Mouse (Mus musculus) heart, embryonic 11.5 days (tissue): ENCODE measurements around the gene Psmb2. TPM values are rescaled to one million over a fixed set of nuclear protein-coding genes. Genes with fewer than 3 reads are reported as not detected.

Experiments
- ATAC-seq: fragments of 200-750 bp; cut with Nextera tagmentation; replicated peaks from 2 replicates; pipeline ENCODE4 v1.8.0; 2017; ENCODE audit warnings: moderate library complexity; ENCODE audit not compliant: insufficient number of reproducible peaks, low FRiP score, low TSS enrichment
- H3K27ac ChIP-seq: fragments of 300-500 bp; sonication (generic); 2 replicates; pipeline ENCODE4 v1.5.1; 2014; ENCODE audit warnings: mild to moderate bottlenecking, low read depth, low read length
- H3K27me3 ChIP-seq: fragments of 300-500 bp; sonication (generic); 2 replicates; pipeline ENCODE4 v1.6.1; 2014; ENCODE audit warnings: mild to moderate bottlenecking, low read length, mixed read lengths; ENCODE audit not compliant: control insufficient read depth, insufficient read depth
- H3K36me3 ChIP-seq: fragments of 300-500 bp; sonication (generic); 2 replicates; pipeline ENCODE4 v1.6.1; 2014; ENCODE audit warnings: mild to moderate bottlenecking, low read length, moderate library complexity, mixed read lengths; ENCODE audit not compliant: control insufficient read depth, insufficient read depth
- H3K4me1 ChIP-seq: fragments of 300-500 bp; sonication (generic); 2 replicates; pipeline ENCODE4 v1.6.1; 2014; ENCODE audit warnings: low read length; ENCODE audit not compliant: control insufficient read depth, insufficient read depth
- H3K4me2 ChIP-seq: fragments of 300-500 bp; sonication (generic); 2 replicates; pipeline ENCODE4 v1.6.1; 2014; ENCODE audit warnings: mild to moderate bottlenecking, moderate library complexity
- H3K4me3 ChIP-seq: fragments of 300-500 bp; sonication (generic); 2 replicates; pipeline ENCODE4 v1.5.1; 2014; ENCODE audit warnings: low read depth, low read length
- H3K9ac ChIP-seq: fragments of 300-500 bp; sonication (generic); 2 replicates; pipeline ENCODE4 v1.6.1; 2014; ENCODE audit warnings: mild to moderate bottlenecking, low read depth, low read length, moderate library complexity
- H3K9me3 ChIP-seq: fragments of 300-500 bp; sonication (generic); replicated peaks from 2 replicates; pipeline ENCODE4 v1.6.1; 2016; ENCODE audit warnings: low read length; ENCODE audit not compliant: control insufficient read depth
- WGBS: fragments of 180-500 bp; shearing (Covaris S2); extraction: QIAGEN DNeasy Blood & Tissue Kit; methylation state at CpG from one replicate; pipeline ENCODE4 v1.1.7; 2014; ENCODE audit not compliant: insufficient replicate concordance; 5-methylcytosine and 5-hydroxymethylcytosine counted together
- polyA plus RNA-seq: library from polyadenylated mRNA; unstranded; fragments of >200 nt; fragmentation: Nextera tagmentation; extraction: Ambion mirVana; gene quantifications from 2 replicates; pipeline ENCODE4 v1.2.1, GENCODE M21; 2014

Gene Psmb2
- polyA plus RNA-seq, 1 experiment from 2014 or later = 411 TPM

DNA sequence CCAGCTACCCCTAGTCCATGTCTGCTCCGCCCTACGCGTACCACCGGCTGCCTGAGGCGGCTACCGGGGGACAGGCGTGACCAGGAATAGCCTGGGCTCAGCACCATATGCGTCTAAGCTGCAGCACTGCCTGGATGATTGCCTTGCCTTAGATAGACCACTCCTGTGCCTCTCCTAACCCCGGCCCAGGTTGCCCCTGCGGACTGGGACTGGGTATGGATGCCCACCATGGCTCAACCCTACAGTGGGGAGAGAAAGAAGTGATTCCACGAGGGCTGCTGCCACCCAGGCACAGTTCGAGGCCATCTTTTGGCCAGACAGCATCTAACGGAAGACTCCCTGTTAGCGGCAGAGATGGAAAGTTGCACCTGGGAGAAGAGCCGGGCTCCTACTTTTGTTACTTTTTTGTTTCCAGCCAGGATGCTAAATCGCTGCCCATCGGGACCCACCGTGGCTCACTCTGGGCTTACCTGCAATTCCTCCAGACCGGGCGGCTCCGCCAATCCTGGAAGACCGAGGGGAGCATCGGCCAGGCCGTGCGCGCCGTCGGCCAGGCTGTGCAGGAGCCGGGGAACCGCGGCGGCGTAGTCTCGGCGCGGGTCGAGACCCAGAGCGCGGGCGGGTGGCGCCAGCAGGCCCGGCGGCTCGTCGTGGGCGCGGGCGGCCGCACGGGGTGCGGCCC, 57.4 kb downstream of the Psmb2 start:
- Histone ChIP-seq H3K4me1 (peaks cover 10% of the 10 kb centered on the region; the same call in 1 of the 2 replicates), H3K27ac (no peak overlapping the region), H3K9ac (no peak overlapping the region), H3K4me3 (peak overlapping the region; percentile 43), H3K27me3 (peaks cover 88% of the 10 kb centered on the region), H3K9me3 (no peaks in the 10 kb centered on the region), H3K4me2 (peak overlapping the region; percentile 64), H3K36me3 (no peaks in the 10 kb centered on the region)
- whole genome bisulfite sequencing = 3% methylated on average over 51 of the region's 51 CpGs
- ATAC-seq = no peak

DNA sequence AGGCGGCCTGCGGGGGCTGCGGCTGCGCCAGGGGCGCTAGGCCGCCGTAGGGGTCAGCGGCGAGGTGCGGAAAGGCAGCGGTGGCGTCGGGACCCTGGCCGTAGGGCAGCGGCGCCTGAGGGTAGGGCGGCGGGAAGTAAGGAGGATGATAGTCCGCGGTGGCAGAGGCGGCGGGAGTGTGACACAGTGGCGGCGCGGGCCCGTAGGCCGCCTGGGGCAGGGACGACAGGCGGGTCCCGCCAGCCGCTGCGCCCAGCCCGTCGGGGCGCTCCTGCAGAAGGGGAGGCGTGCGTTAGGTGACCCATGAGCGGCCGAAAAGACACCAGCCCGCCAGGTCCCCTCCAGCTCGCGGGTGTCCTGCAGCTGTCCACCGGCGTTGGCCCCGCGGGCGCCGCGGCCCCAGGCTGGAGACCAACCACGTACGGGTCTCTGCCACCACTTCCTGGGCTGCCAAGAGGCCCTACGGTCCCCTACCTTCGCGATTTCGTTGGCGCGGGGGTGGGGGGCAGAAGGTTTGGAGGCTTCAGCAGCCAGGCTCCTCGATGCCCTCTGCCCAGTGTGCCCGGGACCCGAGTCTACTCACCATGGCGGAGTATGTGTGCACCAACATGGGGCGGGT, 58.1 kb downstream of the Psmb2 start:
- 2% methylated on average over 47 of the region's 62 CpGs for WGBS
- peaks cover 81% of the 10 kb centered on the region for H3K27me3 ChIP-seq
- H3K4me2 ChIP-seq = peak overlapping the region; percentile 64
- peaks cover 10% of the 10 kb centered on the region; the same call in 1 of the 2 replicates for H3K4me1 ChIP-seq
- H3K9me3 ChIP-seq = no peaks in the 10 kb centered on the region
- H3K4me3 ChIP-seq = peak overlapping the region; percentile 43
- peak overlapping the region; percentile 22; the same call in 1 of the 2 replicates for H3K9ac ChIP-seq
- no peak overlapping the region for H3K27ac ChIP-seq
- ATAC-seq = 0 out of 2 replicates have a peak, but pooled peaks have one; percentile 11
- no peaks in the 10 kb centered on the region for H3K36me3 ChIP-seq

DNA sequence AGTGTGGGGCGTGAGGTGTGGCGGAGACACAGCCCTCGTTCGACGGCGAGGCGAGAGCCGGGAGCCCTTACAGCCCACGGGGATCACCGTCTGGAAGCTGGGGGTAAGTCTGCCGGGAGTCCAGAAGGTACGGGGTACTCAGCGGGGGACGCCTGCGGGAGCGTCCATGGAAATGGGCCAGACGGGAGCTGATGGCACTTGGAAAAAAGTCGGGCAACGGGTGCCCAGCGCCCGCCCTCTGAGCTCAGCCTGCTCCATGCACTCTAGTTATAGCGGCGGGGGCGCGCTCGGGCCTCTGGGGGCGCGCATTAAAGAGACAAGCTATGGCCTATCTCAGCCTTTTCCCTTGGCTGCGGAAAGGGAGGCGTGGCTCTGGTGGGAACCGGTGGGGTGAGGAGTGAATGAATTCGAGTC, 58.6 kb downstream of the Psmb2 start, which contains the start of gene Tfap2e:
Tfap2e (minus strand) TSS at position 240 of the 414 bp plus-strand sequence.
- Histone ChIP-seq H3K36me3 (no peaks in the 10 kb centered on the region), H3K4me1 (peaks cover 10% of the 10 kb centered on the region; the same call in 1 of the 2 replicates), H3K9ac (peak within 1 kb of the TSS; percentile 22; the same call in 1 of the 2 replicates), H3K27ac (no peak within 1 kb of the TSS), H3K27me3 (peaks cover 76% of the 10 kb centered on the region), H3K4me3 (peak within 1 kb of the TSS; percentile 43), H3K4me2 (peak within 1 kb of the TSS; percentile 64), H3K9me3 (no peaks in the 10 kb centered on the region)
- WGBS = 3% methylated on average over 32 of the region's 32 CpGs
- ATAC-seq = 0 out of 2 replicates have a peak, but pooled peaks have one; percentile 36

DNA sequence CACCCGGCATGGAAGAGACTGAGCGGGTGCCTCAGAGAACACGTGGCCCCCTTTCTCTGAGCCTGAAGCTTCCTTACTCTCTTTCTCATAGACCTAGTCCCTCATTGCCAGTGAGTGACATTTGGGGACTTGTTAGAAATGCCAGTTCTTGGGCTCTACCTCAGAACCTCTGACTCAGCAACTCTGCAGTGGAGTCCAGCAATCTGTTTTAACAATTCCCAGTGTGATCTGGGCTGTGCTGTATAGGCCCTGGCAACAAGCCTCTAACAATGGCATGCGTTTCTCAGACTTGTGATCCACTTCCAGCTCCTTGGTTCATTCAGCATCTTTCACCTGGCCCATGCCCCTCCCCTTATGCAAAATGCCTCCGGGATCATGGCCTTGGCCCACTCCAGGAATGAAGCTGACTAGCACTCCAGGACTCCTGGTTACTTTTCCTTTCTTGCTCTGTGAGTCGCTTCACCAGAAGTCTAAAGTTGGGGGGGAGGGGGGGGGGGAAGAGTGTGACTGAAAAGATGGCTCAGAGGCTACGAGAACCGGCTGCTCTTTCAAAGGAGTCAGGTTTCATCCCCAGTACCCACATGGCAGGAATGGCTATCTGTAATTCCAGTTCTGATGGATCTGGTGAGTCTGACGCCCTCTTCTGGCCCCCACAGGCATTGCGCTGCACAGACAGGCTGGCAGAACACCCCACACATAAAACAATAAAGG, 62.7 kb downstream of the Psmb2 start:
- no peaks in the 10 kb centered on the region; the same call in 1 of the 2 replicates for H3K36me3 ChIP-seq
- no peak overlapping the region for H3K27ac ChIP-seq
- no peak overlapping the region for H3K4me2 ChIP-seq
- H3K27me3 ChIP-seq = peaks cover 36% of the 10 kb centered on the region
- 22% methylated on average over 10 of the region's 10 CpGs for WGBS
- H3K9me3 ChIP-seq = no peaks in the 10 kb centered on the region
- no peak overlapping the region for H3K4me3 ChIP-seq
- H3K9ac ChIP-seq = no peak overlapping the region
- H3K4me1 ChIP-seq = peaks cover 8% of the 10 kb centered on the region; the same call in 1 of the 2 replicates
- no peak for ATAC-seq

DNA sequence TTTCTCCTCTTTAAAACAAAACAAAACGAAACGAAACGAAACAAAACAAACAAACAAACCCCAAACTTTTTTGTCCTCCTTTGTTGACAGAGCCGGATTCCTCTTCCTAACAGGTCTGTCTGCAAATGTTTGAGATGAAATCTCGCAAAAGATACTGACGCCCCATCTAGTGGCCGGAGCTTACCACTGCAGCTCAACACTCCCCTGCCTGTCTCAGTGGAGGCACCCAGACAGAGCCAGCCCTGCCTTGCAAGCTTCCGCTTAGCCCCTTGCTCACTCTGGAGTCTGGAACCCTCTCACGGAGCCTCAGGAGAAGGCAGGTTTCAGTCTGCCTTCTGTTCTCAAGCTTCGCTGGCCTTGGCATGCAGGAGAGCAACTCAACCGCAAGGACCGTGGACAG, 64.0 kb downstream of the Psmb2 start:
- no peak for ATAC-seq
- 6% methylated on average over 12 of the region's 12 CpGs for WGBS
- H3K4me1 ChIP-seq = no peaks in the 10 kb centered on the region
- peaks cover 23% of the 10 kb centered on the region for H3K27me3 ChIP-seq
- H3K27ac ChIP-seq = no peak overlapping the region
- no peaks in the 10 kb centered on the region for H3K9me3 ChIP-seq
- H3K4me3 ChIP-seq = no peak overlapping the region
- peaks cover 4% of the 10 kb centered on the region; the same call in 1 of the 2 replicates for H3K36me3 ChIP-seq
- H3K4me2 ChIP-seq = peak overlapping the region; percentile 43
- no peak overlapping the region for H3K9ac ChIP-seq

DNA sequence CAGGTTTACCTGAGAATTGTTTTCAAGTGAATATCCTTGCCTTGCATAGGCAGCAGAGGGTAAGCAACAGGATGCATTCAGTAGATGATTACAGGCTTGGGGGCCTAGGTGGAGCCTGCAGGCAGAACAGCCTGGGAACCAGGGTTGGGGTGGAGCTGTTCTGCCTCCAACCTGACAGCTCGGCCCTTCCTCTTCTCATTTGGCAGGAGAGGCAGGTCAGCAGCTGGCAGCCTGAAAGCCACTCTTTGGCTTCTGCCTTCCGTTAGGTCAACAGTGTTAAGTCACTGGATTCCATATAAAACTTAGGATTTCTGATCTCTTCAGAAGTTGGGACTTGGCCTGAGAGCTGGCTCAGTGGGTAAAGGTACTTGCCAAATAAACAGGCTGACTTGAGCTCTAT, 65.5 kb downstream of the Psmb2 start:
- H3K27me3 ChIP-seq = peaks cover 8% of the 10 kb centered on the region
- 34% methylated on average over 2 of the region's 2 CpGs for WGBS
- ATAC-seq = no peak

DNA sequence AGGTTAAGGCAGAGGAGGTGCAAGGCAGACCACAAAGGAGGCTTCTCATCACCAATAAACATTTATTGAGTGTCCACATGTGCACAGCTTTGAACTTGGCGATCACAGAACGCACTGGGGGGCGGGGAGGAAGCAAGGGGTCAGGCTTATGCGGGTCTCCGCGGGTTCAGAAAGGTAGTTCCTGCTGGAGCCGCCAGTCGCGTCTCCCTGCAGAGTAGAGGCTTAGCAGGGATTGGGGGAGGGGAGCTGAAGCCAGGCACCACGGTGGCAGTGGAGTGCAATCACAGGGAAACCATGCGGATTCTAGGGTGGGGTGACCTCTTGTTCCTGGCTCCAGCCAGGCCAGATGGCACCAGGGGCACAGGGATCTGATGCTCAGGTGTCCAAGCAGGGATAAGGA, 66.3 kb downstream of the Psmb2 start:
- ATAC-seq = no peak

More for the DNA sequence above, 65.5 kb downstream of the Psmb2 start:
- no peak overlapping the region for H3K27ac ChIP-seq
- peaks cover 4% of the 10 kb centered on the region; the same call in 1 of the 2 replicates for H3K36me3 ChIP-seq
- no peak overlapping the region for H3K9ac ChIP-seq
- H3K4me1 ChIP-seq = no peaks in the 10 kb centered on the region
- no peak overlapping the region for H3K4me3 ChIP-seq
- no peak overlapping the region for H3K4me2 ChIP-seq
- no peaks in the 10 kb centered on the region for H3K9me3 ChIP-seq

DNA sequence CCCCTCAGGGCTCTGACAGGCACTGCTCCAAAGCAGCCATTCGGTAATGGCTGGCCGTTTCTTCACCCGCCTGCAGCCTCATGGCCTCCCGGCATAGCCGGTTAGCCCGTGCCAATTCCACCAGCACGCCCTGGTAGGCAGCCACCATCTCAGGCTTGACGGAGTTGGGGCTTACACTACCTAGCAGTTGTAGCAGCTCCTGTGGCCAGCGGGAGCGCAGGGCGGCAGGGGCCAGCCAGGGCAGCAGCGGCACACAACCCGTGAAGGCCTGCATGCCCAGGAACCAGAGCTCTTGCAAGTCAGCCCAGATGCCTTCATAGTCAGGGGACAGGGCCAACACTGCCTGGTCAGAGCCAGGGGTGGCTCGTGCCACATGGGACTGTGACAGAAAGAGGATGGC, 67.4 kb downstream of the Psmb2 start:
- no peaks in the 10 kb centered on the region for H3K4me1 ChIP-seq
- ATAC-seq = no peak
- no peaks in the 10 kb centered on the region for H3K9me3 ChIP-seq
- no peak overlapping the region for H3K9ac ChIP-seq
- no peak overlapping the region for H3K4me3 ChIP-seq
- H3K36me3 ChIP-seq = peaks cover 9% of the 10 kb centered on the region
- no peaks in the 10 kb centered on the region for H3K27me3 ChIP-seq
- WGBS = 84% methylated on average over 14 of the region's 14 CpGs
- no peak overlapping the region for H3K27ac ChIP-seq
- H3K4me2 ChIP-seq = no peak overlapping the region

More for the DNA sequence above, 66.3 kb downstream of the Psmb2 start:
- Histone ChIP-seq H3K27me3 (peaks cover under 1% of the 10 kb centered on the region), H3K4me1 (no peaks in the 10 kb centered on the region), H3K27ac (no peak overlapping the region), H3K36me3 (peaks cover 7% of the 10 kb centered on the region), H3K4me2 (no peak overlapping the region), H3K9ac (no peak overlapping the region), H3K9me3 (no peaks in the 10 kb centered on the region), H3K4me3 (no peak overlapping the region)
- WGBS = 9% methylated on average over 11 of the region's 11 CpGs
